Mouse (Mus musculus) midbrain, embryonic 11.5 days (tissue): ENCODE measurements around the gene Cript. TPM values are rescaled to one million over a fixed set of nuclear protein-coding genes. Genes with fewer than 3 reads are reported as not detected.
A peak's percentile ranks its signal among the peaks of the same experiment; 100 is the strongest.

ENCODE experiments used
- ATAC-seq: fragments of 200-750 bp; cut with Nextera tagmentation; 2 replicates; pipeline ENCODE4 v1.8.0; 2017; ENCODE audit warnings: moderate TSS enrichment, moderate library complexity; ENCODE audit not compliant: low FRiP score
- DNase-seq: peaks from one replicate; pipeline ENCODE4 v3.0.0; 2015; ENCODE audit warnings: low spot score; ENCODE audit errors: missing footprints
- H3K27ac ChIP-seq: fragments of 300-500 bp; sonication (generic); 2 replicates; pipeline ENCODE4 v1.5.1; 2014; ENCODE audit warnings: low read depth, low read length
- H3K27me3 ChIP-seq: fragments of 300-500 bp; sonication (generic); 2 replicates; pipeline ENCODE4 v1.6.1; 2014; ENCODE audit warnings: mild to moderate bottlenecking, low read length, moderate library complexity, mixed read lengths; ENCODE audit not compliant: control insufficient read depth, insufficient read depth
- H3K36me3 ChIP-seq: fragments of 300-500 bp; sonication (generic); 2 replicates; pipeline ENCODE4 v1.6.1; 2014; ENCODE audit warnings: mild to moderate bottlenecking, low read length, moderate library complexity, mixed read lengths; ENCODE audit not compliant: control insufficient read depth, insufficient read depth
- H3K4me1 ChIP-seq: fragments of 300-500 bp; sonication (generic); 2 replicates; pipeline ENCODE4 v1.6.1; 2014; ENCODE audit warnings: low read length; ENCODE audit not compliant: control insufficient read depth, insufficient read depth
- H3K4me2 ChIP-seq: fragments of 300-500 bp; sonication (generic); 2 replicates; pipeline ENCODE4 v1.6.1; 2014; ENCODE audit warnings: mild to moderate bottlenecking, moderate library complexity
- H3K4me3 ChIP-seq: fragments of 300-500 bp; sonication (generic); 2 replicates; pipeline ENCODE4 v1.5.1; 2014; ENCODE audit warnings: low read depth, low read length
- H3K9ac ChIP-seq: fragments of 300-500 bp; sonication (generic); 2 replicates; pipeline ENCODE4 v1.6.1; 2014; ENCODE audit warnings: low read length
- H3K9me3 ChIP-seq: fragments of 300-500 bp; sonication (generic); 2 replicates; pipeline ENCODE4 v1.6.1; 2016; ENCODE audit warnings: low read length; ENCODE audit not compliant: control insufficient read depth
- WGBS: fragments of 180-500 bp; shearing (Covaris S2); extraction: QIAGEN DNeasy Blood & Tissue Kit; methylation state at CpG from one replicate; pipeline ENCODE4 v1.1.7; 2014; 5-methylcytosine and 5-hydroxymethylcytosine counted together
- polyA plus RNA-seq: library from polyadenylated mRNA; unstranded; fragments of >200 nt; fragmentation: Nextera tagmentation; extraction: Ambion mirVana; gene quantifications from 2 replicates; pipeline ENCODE4 v1.2.1, GENCODE M21; 2014

Cript gene
- polyA plus RNA-seq, 1 experiment from 2014 or later, result 211 TPM

DNA sequence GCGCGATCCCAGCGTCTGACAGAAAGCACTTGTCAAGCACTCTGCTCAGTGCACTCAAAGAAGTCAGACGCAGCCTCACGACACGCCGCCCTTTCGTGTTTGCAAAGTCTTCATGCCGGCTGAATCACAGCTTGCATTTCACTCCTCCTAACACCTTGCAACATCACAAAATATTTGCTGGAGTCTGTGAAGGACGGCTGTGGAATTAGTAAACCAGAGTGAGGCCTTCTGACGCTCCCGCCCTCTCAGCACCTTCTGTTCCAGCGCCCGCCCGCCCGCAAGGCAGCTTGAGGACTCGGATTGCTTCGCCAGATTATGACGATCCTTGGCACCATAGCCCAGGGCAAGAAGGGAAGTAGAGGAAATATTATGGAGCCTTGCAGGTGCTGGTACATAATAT, 16.4 kb downstream of the Cript start:
- Histone ChIP-seq H3K27me3 (no peaks in the 10 kb centered on the region), H3K4me1 (no peaks in the 10 kb centered on the region), H3K4me2 (no peak overlapping the region), H3K4me3 (no peak overlapping the region), H3K36me3 (no peaks in the 10 kb centered on the region), H3K9me3 (no peaks in the 10 kb centered on the region), H3K27ac (no peak overlapping the region), H3K9ac (no peak overlapping the region)
- 77% methylated on average over 19 of the region's 19 CpGs for WGBS
- ATAC-seq (no peak), DNase-seq (no peak)

GRCm38 (mm10) chr17:87044364-87044763, 19.0 kb downstream of the Cript start:
- no peak overlapping the region for H3K9ac ChIP-seq
- peak; percentile 99 for DNase-seq
- H3K4me2 ChIP-seq, result no peak overlapping the region
- H3K4me3 ChIP-seq, result no peak overlapping the region
- 3% methylated on average over 15 of the region's 15 CpGs for WGBS
- peak; percentile 67; the same call in 1 of the 2 replicates for ATAC-seq
- H3K27me3 ChIP-seq, result no peaks in the 10 kb centered on the region
- H3K4me1 ChIP-seq, result no peaks in the 10 kb centered on the region
- H3K27ac ChIP-seq, result no peak overlapping the region
- no peaks in the 10 kb centered on the region for H3K9me3 ChIP-seq
- H3K36me3 ChIP-seq, result no peaks in the 10 kb centered on the region

DNA sequence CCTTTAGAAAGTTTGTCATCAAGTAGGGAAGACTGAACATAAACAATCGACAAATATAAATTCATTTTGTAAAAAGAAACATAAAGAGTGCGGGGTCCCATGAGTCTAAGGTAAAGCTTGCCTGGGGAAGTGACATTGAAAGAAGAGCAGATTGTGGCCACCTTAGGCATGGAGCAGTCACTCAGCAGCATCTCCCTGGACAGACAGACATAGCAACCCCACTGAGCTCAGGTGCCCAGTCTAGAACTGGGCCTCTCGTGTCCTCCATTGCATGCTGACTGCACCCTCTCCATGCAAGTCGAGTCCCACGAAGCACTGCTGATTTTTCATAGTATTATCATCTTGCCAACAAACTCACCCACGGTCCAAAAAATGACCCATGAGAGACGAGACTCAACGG, 19.4 kb downstream of the Cript start:
- no peak for DNase-seq
- H3K9ac ChIP-seq, result no peak overlapping the region

DNA sequence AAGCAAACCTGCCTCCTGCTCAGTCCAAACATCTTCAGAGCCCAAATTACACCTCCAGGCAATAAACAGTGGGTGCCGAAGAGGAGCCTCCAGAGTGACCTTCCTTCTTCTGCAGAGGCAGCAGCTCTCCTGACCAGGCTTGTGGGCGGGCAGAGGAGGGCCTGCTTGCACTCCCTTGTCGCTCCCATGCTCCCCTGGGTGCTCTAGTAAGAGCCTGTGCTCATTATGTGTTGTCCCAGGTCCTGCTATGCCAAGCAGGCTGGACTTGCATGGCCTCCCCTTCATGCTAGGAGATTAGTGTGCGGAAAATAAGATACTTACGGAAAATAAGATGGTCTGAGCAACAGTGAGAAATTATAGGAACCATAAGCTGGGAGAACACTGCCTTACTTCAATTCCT, 24.3 kb downstream of the Cript start:
- Histone ChIP-seq H3K9ac (no peak overlapping the region), H3K36me3 (no peaks in the 10 kb centered on the region), H3K4me2 (no peak overlapping the region), H3K27me3 (no peaks in the 10 kb centered on the region), H3K9me3 (no peaks in the 10 kb centered on the region), H3K4me1 (no peaks in the 10 kb centered on the region), H3K27ac (no peak overlapping the region), H3K4me3 (no peak overlapping the region)
- DNase-seq, result no peak
- ATAC-seq, result no peak
- 60% methylated on average over 5 of the region's 5 CpGs for WGBS

More for the DNA sequence above, 19.4 kb downstream of the Cript start:
- Histone ChIP-seq H3K4me3 (no peak overlapping the region), H3K4me2 (no peak overlapping the region), H3K36me3 (no peaks in the 10 kb centered on the region), H3K4me1 (no peaks in the 10 kb centered on the region), H3K9me3 (no peaks in the 10 kb centered on the region), H3K27me3 (no peaks in the 10 kb centered on the region), H3K27ac (no peak overlapping the region)
- 84% methylated on average over 8 of the region's 8 CpGs for WGBS
- no peak for ATAC-seq

DNA sequence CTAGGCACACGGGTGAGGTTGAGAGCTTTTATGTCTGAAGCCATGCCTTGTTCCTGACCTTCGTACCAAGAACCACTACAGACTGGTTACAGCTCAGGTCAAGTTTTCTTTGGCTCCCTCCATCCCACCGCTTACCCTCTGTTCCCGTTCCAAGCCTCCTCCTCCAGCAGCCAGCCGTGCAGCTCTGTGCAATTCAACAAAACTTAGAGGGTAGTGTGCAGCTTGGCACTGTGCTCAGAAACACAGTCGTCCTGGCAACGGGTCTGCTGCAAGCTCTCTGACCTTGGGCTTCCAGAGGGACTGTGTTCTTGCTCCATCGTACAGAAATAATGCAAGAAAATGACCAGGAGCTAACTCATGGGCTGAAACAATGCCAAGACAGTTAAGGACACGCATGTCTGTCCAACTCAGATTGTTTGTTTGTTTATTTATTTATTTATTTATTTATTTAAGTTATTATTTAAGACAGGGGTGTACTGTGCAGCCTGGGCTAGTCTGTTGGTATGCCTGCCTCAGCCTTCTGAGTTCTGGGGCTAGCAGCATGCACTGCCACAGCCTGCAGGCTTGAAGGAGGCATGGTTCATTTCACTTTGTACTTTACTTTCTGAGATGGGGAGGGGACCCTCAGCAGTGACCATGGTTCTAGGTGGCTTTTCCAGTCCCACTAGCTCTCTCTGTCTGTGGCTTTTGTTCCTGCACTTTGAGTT, 25.3 kb downstream of the Cript start:
- Histone ChIP-seq H3K4me3 (no peak overlapping the region), H3K27me3 (no peaks in the 10 kb centered on the region), H3K9ac (no peak overlapping the region), H3K9me3 (no peaks in the 10 kb centered on the region), H3K4me2 (no peak overlapping the region), H3K36me3 (no peaks in the 10 kb centered on the region), H3K27ac (no peak overlapping the region; the same call in 1 of the 2 replicates), H3K4me1 (no peaks in the 10 kb centered on the region)
- DNase-seq (no peak), ATAC-seq (no peak)
- 64% methylated on average over 9 of the region's 9 CpGs for WGBS

DNA sequence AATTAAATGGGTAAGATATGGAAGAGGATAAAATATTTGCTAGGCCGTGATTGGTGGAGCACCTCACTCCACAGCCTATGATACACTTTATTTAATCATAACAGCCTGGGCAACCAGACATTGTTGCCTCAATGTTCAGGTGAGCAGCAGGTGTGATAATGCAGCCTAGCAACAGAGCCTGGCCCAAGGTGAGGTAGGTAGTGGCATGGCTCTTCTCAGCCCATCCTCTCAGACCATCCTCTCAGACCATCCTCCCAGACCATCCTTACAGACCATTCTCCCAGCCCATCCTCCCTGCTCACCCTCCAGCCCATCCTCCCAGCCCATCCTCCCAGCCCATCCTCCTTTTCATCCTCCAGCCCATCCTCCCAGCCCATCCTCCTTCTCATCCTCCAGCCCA, 26.3 kb downstream of the Cript start:
- Histone ChIP-seq H3K27ac (no peak overlapping the region), H3K9me3 (no peaks in the 10 kb centered on the region), H3K36me3 (no peaks in the 10 kb centered on the region), H3K4me2 (no peak overlapping the region), H3K4me3 (no peak overlapping the region), H3K4me1 (no peaks in the 10 kb centered on the region), H3K27me3 (no peaks in the 10 kb centered on the region), H3K9ac (no peak overlapping the region)
- 89% methylated on average over 1 of the region's 1 CpGs for WGBS
- ATAC-seq (no peak), DNase-seq (no peak)

GRCm38 (mm10) chr17:87052432-87052831, 27.1 kb downstream of the Cript start:
- 80% methylated on average over 1 of the region's 1 CpGs for WGBS

GRCm38 (mm10) chr17:87053921-87054320, 28.6 kb downstream of the Cript start:
- no peaks in the 10 kb centered on the region for H3K4me1 ChIP-seq
- 73% methylated on average over 5 of the region's 5 CpGs for WGBS

More at GRCm38 (mm10) chr17:87052432-87052831, 27.1 kb downstream of the Cript start:
- Histone ChIP-seq H3K9ac (no peak overlapping the region), H3K27me3 (no peaks in the 10 kb centered on the region), H3K4me2 (no peak overlapping the region), H3K9me3 (no peaks in the 10 kb centered on the region), H3K4me1 (no peaks in the 10 kb centered on the region), H3K36me3 (no peaks in the 10 kb centered on the region), H3K4me3 (no peak overlapping the region), H3K27ac (no peak overlapping the region)
- ATAC-seq, result no peak
- DNase-seq, result no peak

DNA sequence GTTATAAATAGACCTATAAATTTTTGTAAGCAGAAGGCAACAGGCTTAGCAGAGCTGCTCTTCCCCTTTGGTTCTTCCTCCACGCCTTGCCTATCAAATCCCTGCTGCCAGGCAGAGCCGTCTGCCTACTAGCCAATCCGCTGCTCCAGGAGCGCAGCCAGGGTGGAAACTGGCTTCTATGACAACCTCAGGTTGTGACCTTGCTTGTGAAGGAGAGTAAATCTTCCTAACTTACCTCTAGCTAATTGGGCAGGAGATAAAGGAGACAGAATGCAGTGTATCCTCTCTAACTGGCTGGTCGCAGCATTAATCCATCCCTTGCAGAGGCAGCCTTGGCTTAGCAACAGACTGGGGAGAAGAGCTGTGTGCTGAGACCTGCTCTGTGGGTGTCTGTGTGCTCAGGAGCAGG, 29.7 kb downstream of the Cript start:
- ATAC-seq, result no peak

More at GRCm38 (mm10) chr17:87053921-87054320, 28.6 kb downstream of the Cript start:
- Histone ChIP-seq H3K4me3 (no peak overlapping the region), H3K27me3 (no peaks in the 10 kb centered on the region), H3K9ac (no peak overlapping the region), H3K9me3 (no peaks in the 10 kb centered on the region), H3K27ac (no peak overlapping the region), H3K36me3 (no peaks in the 10 kb centered on the region), H3K4me2 (no peak overlapping the region)
- no peak for DNase-seq
- ATAC-seq, result no peak

More for the DNA sequence above, 29.7 kb downstream of the Cript start:
- Histone ChIP-seq H3K27ac (no peak overlapping the region), H3K4me1 (no peaks in the 10 kb centered on the region), H3K4me2 (no peak overlapping the region), H3K27me3 (no peaks in the 10 kb centered on the region), H3K9ac (no peak overlapping the region), H3K9me3 (no peaks in the 10 kb centered on the region), H3K36me3 (no peaks in the 10 kb centered on the region), H3K4me3 (no peak overlapping the region)
- DNase-seq, result no peak
- 43% methylated on average over 5 of the region's 5 CpGs for WGBS
